Mouse (Mus musculus) cerebellum, adult 2 months (tissue): ENCODE results near the gene Kirrel2. TPM values are rescaled to one million over a fixed set of nuclear protein-coding genes. Genes with fewer than 3 reads are reported as not detected.

ENCODE experiments used
- DNase-seq, 2 experiments: peaks; one replicate each; pipeline ENCODE4 v3.0.0; 2021
- H3K27ac ChIP-seq: fragments of 200-500 bp; 2 replicates; pipeline ENCODE4 v1.5.1; 2012; ENCODE audit warnings: low read length, control low read depth, inconsistent platforms; ENCODE audit not compliant: insufficient read depth
- H3K27me3 ChIP-seq: fragments of 200-500 bp; 2 replicates; pipeline ENCODE4 v1.6.1; 2012; ENCODE audit warnings: inconsistent platforms, mild to moderate bottlenecking, low read length, moderate library complexity; ENCODE audit not compliant: control insufficient read depth, insufficient read depth
- H3K4me1 ChIP-seq: fragments of 200-500 bp; 2 replicates; pipeline ENCODE4 v1.6.1; 2011; ENCODE audit warnings: low read length; ENCODE audit not compliant: control insufficient read depth, insufficient read depth
- H3K4me3 ChIP-seq: fragments of 200-500 bp; replicated peaks from 2 replicates; pipeline ENCODE3; 2011; ENCODE audit warnings: mild to moderate bottlenecking, low read depth, low read length, control low read depth; ENCODE audit not compliant: insufficient read depth
- CTCF ChIP-seq: fragments of 200-500 bp; IDR thresholded peaks from 2 replicates; pipeline ENCODE4 v1.5.1; 2011; ENCODE audit warnings: low read depth, mild to moderate bottlenecking, control low read depth, low read length, moderate library complexity, borderline replicate concordance; ENCODE audit not compliant: insufficient read depth
- POLR2A ChIP-seq: fragments of 200-500 bp; IDR thresholded peaks from 2 replicates; pipeline ENCODE4 v1.6.1; 2011; ENCODE audit warnings: low read length, control low read depth, borderline replicate concordance; ENCODE audit not compliant: insufficient read depth
- WGBS: fragments of 180-500 bp; shearing (Covaris S2); methylation state at CpG from one replicate; pipeline ENCODE4 v1.1.7; 2018; 5-methylcytosine and 5-hydroxymethylcytosine counted together
- polyA plus RNA-seq: library from polyadenylated mRNA; depleted of rRNA; stranded (reverse); fragments of >200 nt; gene quantifications from 2 replicates; pipeline ENCODE4 v1.2.3, GENCODE M21; 2012

The Kirrel2 gene
- polyA plus RNA-seq, 1 experiment: 2.7 TPM

- TF ChIP-seq POLR2A (no peak), CTCF (no peak)
- Histone ChIP-seq H3K27ac (no peak overlapping the region), H3K27me3 (peaks cover 2% of the 10 kb centered on the region; the same call in 1 of the 2 replicates), H3K4me1 (peaks cover 4% of the 10 kb centered on the region), H3K4me3 (peak overlapping the region; percentile 45)
- WGBS: under 1% methylated on average over 31 of the region's 31 CpGs
- DNase-seq: no peak
Observed at GRCm38 (mm10) chr7:30456911-30457628, 420 bp downstream of the Kirrel2 start.

DNA sequence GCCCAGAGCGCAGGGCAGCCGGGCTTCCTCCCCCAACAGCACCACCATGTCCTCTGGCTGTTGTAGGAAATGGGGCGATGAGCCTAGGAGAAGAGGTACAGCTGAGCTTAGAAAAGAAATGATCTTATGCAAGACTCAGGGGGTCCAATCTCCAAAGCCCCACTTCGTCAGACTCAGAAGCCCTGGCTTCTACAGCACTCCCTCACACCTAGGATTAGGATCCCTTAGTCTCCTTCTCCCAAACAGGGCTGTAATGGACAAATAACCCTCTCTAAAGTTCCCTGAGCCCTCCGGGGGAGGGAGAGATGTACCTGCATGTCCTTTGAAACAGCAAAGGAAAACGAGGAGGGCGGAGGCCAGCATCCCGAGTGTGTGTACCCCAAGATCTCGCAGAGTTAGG, 1.0 kb downstream of the Kirrel2 start:
- no peak for DNase-seq
- 2% methylated on average over 9 of the region's 9 CpGs for WGBS
- no peak overlapping the region for H3K27ac ChIP-seq
- peaks cover 4% of the 10 kb centered on the region for H3K4me1 ChIP-seq
- TF ChIP-seq POLR2A (no peak), CTCF (no peak)
- no peak overlapping the region for H3K4me3 ChIP-seq
- peaks cover 2% of the 10 kb centered on the region; the same call in 1 of the 2 replicates for H3K27me3 ChIP-seq

GRCm38 (mm10) chr7:30454259-30454658, 3.2 kb downstream of the Kirrel2 start:
- Histone ChIP-seq H3K27ac (no peak overlapping the region), H3K4me1 (peaks cover 4% of the 10 kb centered on the region), H3K27me3 (peaks cover 2% of the 10 kb centered on the region; the same call in 1 of the 2 replicates), H3K4me3 (no peak overlapping the region)
- DNase-seq: no peak
- no peak for TF ChIP-seq POLR2A
- no peak for TF ChIP-seq CTCF
- WGBS: 28% methylated on average over 6 of the region's 6 CpGs

DNA sequence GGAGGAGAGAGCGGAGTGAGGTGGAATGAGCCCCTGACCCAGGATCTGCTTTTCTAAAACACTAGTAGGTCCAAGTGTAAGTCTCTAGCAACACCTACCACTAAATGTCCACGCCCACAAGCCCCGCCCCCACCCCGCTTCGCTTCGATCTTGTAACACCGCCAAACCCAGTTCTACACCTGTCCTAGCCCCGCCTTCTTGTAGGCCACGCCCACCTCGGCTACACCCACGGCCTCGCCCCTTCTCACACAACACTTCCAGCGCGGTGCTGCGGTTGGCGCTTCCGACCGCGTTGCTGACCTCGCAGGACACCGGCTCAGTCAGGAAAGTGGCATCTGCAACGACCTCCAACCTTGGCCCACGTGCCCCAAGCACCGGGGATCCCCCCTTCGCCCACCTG, 3.7 kb downstream of the Kirrel2 start:
- no peak overlapping the region for H3K4me3 ChIP-seq
- peaks cover 2% of the 10 kb centered on the region; the same call in 1 of the 2 replicates for H3K27me3 ChIP-seq
- no peak overlapping the region for H3K27ac ChIP-seq
- 4% methylated on average over 25 of the region's 25 CpGs for WGBS
- no peak for DNase-seq
- H3K4me1 ChIP-seq: peaks cover 4% of the 10 kb centered on the region
- TF ChIP-seq CTCF: no peak
- TF ChIP-seq POLR2A: no peak

- H3K4me3 ChIP-seq: no peak overlapping the region
- no peak for DNase-seq
- H3K4me1 ChIP-seq: peaks cover 4% of the 10 kb centered on the region
- 25% methylated on average over 25 of the region's 25 CpGs for WGBS
- H3K27me3 ChIP-seq: peaks cover 2% of the 10 kb centered on the region; the same call in 1 of the 2 replicates
- no peak overlapping the region for H3K27ac ChIP-seq
- TF ChIP-seq CTCF (no peak), POLR2A (no peak)
Observed at GRCm38 (mm10) chr7:30453327-30453726, 4.2 kb downstream of the Kirrel2 start.

GRCm38 (mm10) chr7:30450241-30450640, 7.2 kb downstream of the Kirrel2 start:
- 65% methylated on average over 7 of the region's 7 CpGs for whole genome bisulfite sequencing
- peaks cover 2% of the 10 kb centered on the region; the same call in 1 of the 2 replicates for H3K27me3 ChIP-seq
- DNase-seq: peak in 1 of 2 experiments; percentile 41
- H3K4me1 ChIP-seq: peaks cover 4% of the 10 kb centered on the region; the same call in 1 of the 2 replicates
- TF ChIP-seq POLR2A (no peak), CTCF (no peak)
- H3K27ac ChIP-seq: no peak overlapping the region
- H3K4me3 ChIP-seq: no peak overlapping the region

DNA sequence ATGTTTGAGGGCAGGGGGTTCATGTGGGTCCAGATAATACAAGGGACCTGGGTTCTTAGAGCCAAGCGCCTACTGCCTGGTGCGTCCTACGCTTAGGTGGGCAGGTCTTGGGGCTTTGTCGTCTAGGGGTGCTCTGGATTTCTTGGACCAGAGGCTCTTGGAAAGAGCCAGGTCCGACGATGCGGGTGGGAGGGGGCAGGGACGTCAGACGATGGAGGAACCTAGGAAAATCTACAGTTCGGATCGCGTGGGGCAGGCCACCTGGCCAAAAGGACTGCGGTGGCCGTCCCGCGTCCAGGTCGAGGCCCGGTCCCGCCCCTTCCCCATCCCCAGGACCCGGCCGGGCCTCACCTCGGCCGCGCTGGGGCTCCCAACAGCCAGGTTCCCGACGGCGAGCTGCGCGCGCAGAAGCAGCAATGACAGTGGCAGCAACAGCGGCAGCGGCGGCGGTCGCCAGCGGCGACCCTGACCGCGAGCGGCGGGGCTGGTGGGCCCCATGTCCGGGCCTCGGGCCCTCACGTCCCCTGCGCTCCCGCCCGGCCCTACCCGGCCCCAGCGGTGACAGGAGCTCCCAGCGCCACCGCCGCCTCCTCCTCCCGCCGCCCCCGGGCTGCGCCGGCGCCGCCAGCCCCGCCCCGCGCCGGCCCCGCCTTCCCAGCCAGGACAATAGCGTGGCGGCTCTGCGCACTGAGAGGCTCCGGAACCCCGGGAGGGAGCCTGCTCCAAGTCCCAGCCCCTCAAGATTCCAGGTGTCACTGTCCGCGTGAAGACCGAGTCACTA, 12.3 kb downstream of the Kirrel2 start, which contains the start of gene Aplp1:
Gene Aplp1, minus strand, starts transcription at position 565 of the 781 bp plus-strand sequence.
- H3K27me3 ChIP-seq: no peaks in the 10 kb centered on the region
- TF ChIP-seq CTCF (no peak), POLR2A (0 out of 2 replicates have a peak, but pooled peaks have one; percentile 15)
- DNase-seq: peak; percentile 83 to 85
- H3K4me1 ChIP-seq: 0 out of 2 replicates have a peak, but pooled peaks cover 3% of the 10 kb centered on the region
- peak within 1 kb of the TSS; percentile 65 for H3K27ac ChIP-seq
- peak within 1 kb of the TSS; percentile 68 for H3K4me3 ChIP-seq
- under 1% methylated on average over 72 of the region's 72 CpGs for WGBS
